Mouse (Mus musculus): ENCODE results near the gene Ccdc120. TPM values are rescaled to one million over a fixed set of nuclear protein-coding genes. Genes with fewer than 3 reads are reported as not detected.
"Not testable (repeated sequence)": the region's sequence is repeated elsewhere in the genome, so short reads cannot be mapped to it uniquely, and the experiment has no call there.

Gene Ccdc120
- total RNA-seq, 2 experiments from 2014 or later, result 14.3 to 16.0 TPM

GRCm38 (mm10) chrX:7753627-7754026 is 2.9 kb upstream of the Ccdc120 start:
- DNase-seq, result not testable (repeated sequence)

GRCm38 (mm10) chrX:7745429-7745828 is 5.3 kb downstream of the Ccdc120 start:
- no peak for DNase-seq

- DNase-seq, result no peak
Measured at GRCm38 (mm10) chrX:7744940-7745339, 5.8 kb downstream of the Ccdc120 start.

GRCm38 (mm10) chrX:7743470-7743869 is 7.2 kb downstream of the Ccdc120 start:
- no peak for DNase-seq

- no peak for DNase-seq
Measured at GRCm38 (mm10) chrX:7741103-7741502, 9.6 kb downstream of the Ccdc120 start.

- no peak for DNase-seq
Measured at GRCm38 (mm10) chrX:7740082-7740819, 10.5 kb downstream of the Ccdc120 start.

- DNase-seq, result no peak
Measured at GRCm38 (mm10) chrX:7739336-7740081, 11.2 kb downstream of the Ccdc120 start.

- DNase-seq, result peak in 1 of 2 experiments; percentile 50
Measured at GRCm38 (mm10) chrX:7733571-7734156, 17.0 kb downstream of the Ccdc120 start.

- no peak for DNase-seq
Measured at GRCm38 (mm10) chrX:7728922-7729265, 21.8 kb downstream of the Ccdc120 start.

GRCm38 (mm10) chrX:7728215-7728921 is 22.3 kb downstream of the Ccdc120 start, which contains the start of gene Praf2:
Gene Praf2 (plus strand): TSS chrX:7728439.
- DNase-seq, result peak; percentile 80 to 83

GRCm38 (mm10) chrX:7727176-7727575 is 23.5 kb downstream of the Ccdc120 start:
- no peak for DNase-seq

- no peak for DNase-seq
Measured at GRCm38 (mm10) chrX:7725841-7726240, 24.9 kb downstream of the Ccdc120 start.

GRCm38 (mm10) chrX:7724135-7724534 is 26.6 kb downstream of the Ccdc120 start:
- DNase-seq, result no peak

- DNase-seq, result no peak
Measured at GRCm38 (mm10) chrX:7722691-7723090, 28.0 kb downstream of the Ccdc120 start.

- no peak for DNase-seq
Measured at GRCm38 (mm10) chrX:7722282-7722611, 28.5 kb downstream of the Ccdc120 start.

GRCm38 (mm10) chrX:7721514-7722281 is 29.0 kb downstream of the Ccdc120 start, which contains the start of gene Gm45208:
Gene Gm45208 (plus strand): TSS chrX:7722245.
- DNase-seq, result peak; percentile 64 to 73

GRCm38 (mm10) chrX:7716058-7716457 is 34.6 kb downstream of the Ccdc120 start:
- DNase-seq, result not testable (repeated sequence)

- DNase-seq, result peak; percentile 88 to 91
Measured at GRCm38 (mm10) chrX:7714135-7714899, 36.4 kb downstream of the Ccdc120 start, which contains the start of gene Wdr45. Gene Wdr45 (plus strand): TSS chrX:7714333.

GRCm38 (mm10) chrX:7713764-7714134 is 37.0 kb downstream of the Ccdc120 start:
- not testable (repeated sequence) for DNase-seq

GRCm38 (mm10) chrX:7696954-7697381 is 53.7 kb downstream of the Ccdc120 start, which contains the start of gene Gpkow:
Gene Gpkow (plus strand): TSS chrX:7697131.
- peak; percentile 78 to 79 for DNase-seq

GRCm38 (mm10) chrX:7696520-7696919 is 54.2 kb downstream of the Ccdc120 start:
- no peak for DNase-seq
